Mouse (Mus musculus): ENCODE data around the gene Ggt5. TPM values are rescaled to one million over a fixed set of nuclear protein-coding genes. Genes with fewer than 3 reads are reported as not detected.
A peak's percentile ranks its signal among the peaks of the same experiment; 100 is the strongest.

Ggt5 gene
- polyA plus RNA-seq, 1 experiment from 2014 or later, result 9.7 TPM

- Histone ChIP-seq H3K27ac (ENCODE audit: low read length) (no peak overlapping the region), H3K9ac (ENCODE audit: low read length) (no peak overlapping the region), H3K36me3 (ENCODE audit: control insufficient read depth, insufficient read depth) (no peaks in the 10 kb centered on the region), H3K27me3 (ENCODE audit: control insufficient read depth, insufficient read depth, low read length) (no peaks in the 10 kb centered on the region), H3K4me2 (ENCODE audit: low read depth, low read length) (no peak overlapping the region), H3K9me3 (replicated peaks; ENCODE audit: control insufficient read depth, low read length) (no peaks in the 10 kb centered on the region), H3K4me1 (ENCODE audit: control insufficient read depth, insufficient read depth, low read length) (peaks cover 4% of the 10 kb centered on the region; the same call in 1 of the 2 replicates), H3K4me3 (ENCODE audit: low read length) (no peak overlapping the region)
- no peak for ATAC-seq (replicated peaks; ENCODE audit: extremely low read depth, insufficient read depth, low FRiP score)
- 77% methylated on average over 10 of the region's 10 CpGs for WGBS
Measured at GRCm38 (mm10) chr10:75573181-75573580, 16.0 kb upstream of the Ggt5 start.

GRCm38 (mm10) chr10:75573965-75574364 lies 15.2 kb upstream of the Ggt5 start:
- WGBS, result 90% methylated on average over 9 of the region's 9 CpGs
- Histone ChIP-seq H3K27ac (ENCODE audit: low read length) (no peak overlapping the region), H3K4me1 (ENCODE audit: control insufficient read depth, insufficient read depth, low read length) (no peaks in the 10 kb centered on the region), H3K4me3 (ENCODE audit: low read length) (no peak overlapping the region), H3K27me3 (ENCODE audit: control insufficient read depth, insufficient read depth, low read length) (no peaks in the 10 kb centered on the region), H3K9ac (ENCODE audit: low read length) (no peak overlapping the region), H3K36me3 (ENCODE audit: control insufficient read depth, insufficient read depth) (no peaks in the 10 kb centered on the region), H3K9me3 (replicated peaks; ENCODE audit: control insufficient read depth, low read length) (no peaks in the 10 kb centered on the region), H3K4me2 (ENCODE audit: low read depth, low read length) (no peak overlapping the region)
- no peak for ATAC-seq (replicated peaks; ENCODE audit: extremely low read depth, insufficient read depth, low FRiP score)

- 77% methylated on average over 6 of the region's 6 CpGs for WGBS
- H3K9me3 ChIP-seq (replicated peaks; ENCODE audit: control insufficient read depth, low read length), result no peaks in the 10 kb centered on the region
- H3K9ac ChIP-seq (ENCODE audit: low read length), result no peak overlapping the region
- H3K4me1 ChIP-seq (ENCODE audit: control insufficient read depth, insufficient read depth, low read length), result no peaks in the 10 kb centered on the region
- no peak overlapping the region for H3K4me2 ChIP-seq (ENCODE audit: low read depth, low read length)
- H3K36me3 ChIP-seq (ENCODE audit: control insufficient read depth, insufficient read depth), result no peaks in the 10 kb centered on the region
- H3K4me3 ChIP-seq (ENCODE audit: low read length), result no peak overlapping the region
- 0 out of 2 replicates have a peak, but pooled peaks cover 3% of the 10 kb centered on the region for H3K27me3 ChIP-seq (ENCODE audit: control insufficient read depth, insufficient read depth, low read length)
- no peak for ATAC-seq (replicated peaks; ENCODE audit: extremely low read depth, insufficient read depth, low FRiP score)
- no peak overlapping the region for H3K27ac ChIP-seq (ENCODE audit: low read length)
Measured at GRCm38 (mm10) chr10:75579129-75579528, 10.0 kb upstream of the Ggt5 start.

- ATAC-seq (replicated peaks; ENCODE audit: extremely low read depth, insufficient read depth, low FRiP score), result 0 out of 2 replicates have a peak, but pooled peaks have one; percentile 23
- Histone ChIP-seq H3K9me3 (replicated peaks; ENCODE audit: control insufficient read depth, low read length) (no peaks in the 10 kb centered on the region), H3K27me3 (ENCODE audit: control insufficient read depth, insufficient read depth, low read length) (peaks cover 5% of the 10 kb centered on the region; the same call in 1 of the 2 replicates), H3K4me2 (ENCODE audit: low read depth, low read length) (peak overlapping the region; percentile 24), H3K36me3 (ENCODE audit: control insufficient read depth, insufficient read depth) (no peaks in the 10 kb centered on the region), H3K4me3 (ENCODE audit: low read length) (0 out of 2 replicates have a peak overlapping the region, but pooled peaks have one; percentile 13), H3K4me1 (ENCODE audit: control insufficient read depth, insufficient read depth, low read length) (peaks cover 32% of the 10 kb centered on the region), H3K9ac (ENCODE audit: low read length) (no peak overlapping the region), H3K27ac (ENCODE audit: low read length) (no peak overlapping the region)
- WGBS, result 18% methylated on average over 20 of the region's 20 CpGs
Measured at GRCm38 (mm10) chr10:75585876-75586552, 3.1 kb upstream of the Ggt5 start.

- Histone ChIP-seq H3K9ac (ENCODE audit: low read length) (no peak overlapping the region), H3K27ac (ENCODE audit: low read length) (no peak overlapping the region), H3K27me3 (ENCODE audit: control insufficient read depth, insufficient read depth, low read length) (peaks cover 5% of the 10 kb centered on the region; the same call in 1 of the 2 replicates), H3K4me1 (ENCODE audit: control insufficient read depth, insufficient read depth, low read length) (peaks cover 34% of the 10 kb centered on the region), H3K9me3 (replicated peaks; ENCODE audit: control insufficient read depth, low read length) (no peaks in the 10 kb centered on the region), H3K36me3 (ENCODE audit: control insufficient read depth, insufficient read depth) (no peaks in the 10 kb centered on the region), H3K4me2 (ENCODE audit: low read depth, low read length) (no peak overlapping the region), H3K4me3 (ENCODE audit: low read length) (no peak overlapping the region)
- no peak for ATAC-seq (replicated peaks; ENCODE audit: extremely low read depth, insufficient read depth, low FRiP score)
- WGBS, result 79% methylated on average over 1 of the region's 1 CpGs
Measured at GRCm38 (mm10) chr10:75586553-75586879, 2.6 kb upstream of the Ggt5 start.

GRCm38 (mm10) chr10:75587781-75588180 lies 1.4 kb upstream of the Ggt5 start:
- Histone ChIP-seq H3K9me3 (replicated peaks; ENCODE audit: control insufficient read depth, low read length) (no peaks in the 10 kb centered on the region), H3K27me3 (ENCODE audit: control insufficient read depth, insufficient read depth, low read length) (peaks cover 5% of the 10 kb centered on the region; the same call in 1 of the 2 replicates), H3K36me3 (ENCODE audit: control insufficient read depth, insufficient read depth) (no peaks in the 10 kb centered on the region), H3K27ac (ENCODE audit: low read length) (peak overlapping the region; percentile 74), H3K4me2 (ENCODE audit: low read depth, low read length) (no peak overlapping the region), H3K4me1 (ENCODE audit: control insufficient read depth, insufficient read depth, low read length) (peaks cover 39% of the 10 kb centered on the region), H3K9ac (ENCODE audit: low read length) (no peak overlapping the region), H3K4me3 (ENCODE audit: low read length) (no peak overlapping the region)
- 51% methylated on average over 4 of the region's 4 CpGs for WGBS
- ATAC-seq (replicated peaks; ENCODE audit: extremely low read depth, insufficient read depth, low FRiP score), result peak; percentile 24; the same call in 1 of the 2 replicates

- peaks cover 5% of the 10 kb centered on the region; the same call in 1 of the 2 replicates for H3K27me3 ChIP-seq (ENCODE audit: control insufficient read depth, insufficient read depth, low read length)
- ATAC-seq (replicated peaks; ENCODE audit: extremely low read depth, insufficient read depth, low FRiP score), result no peak
- H3K9me3 ChIP-seq (replicated peaks; ENCODE audit: control insufficient read depth, low read length), result no peaks in the 10 kb centered on the region
- no peak overlapping the region for H3K4me2 ChIP-seq (ENCODE audit: low read depth, low read length)
- H3K27ac ChIP-seq (ENCODE audit: low read length), result peak overlapping the region; percentile 74
- no peak overlapping the region for H3K4me3 ChIP-seq (ENCODE audit: low read length)
- H3K36me3 ChIP-seq (ENCODE audit: control insufficient read depth, insufficient read depth), result no peaks in the 10 kb centered on the region
- 51% methylated on average over 5 of the region's 5 CpGs for WGBS
- peaks cover 39% of the 10 kb centered on the region for H3K4me1 ChIP-seq (ENCODE audit: control insufficient read depth, insufficient read depth, low read length)
- H3K9ac ChIP-seq (ENCODE audit: low read length), result no peak overlapping the region
Measured at GRCm38 (mm10) chr10:75588336-75588735, 804 bp upstream of the Ggt5 start.

- peak overlapping the region; percentile 66 for H3K9ac ChIP-seq (ENCODE audit: low read length)
- no peaks in the 10 kb centered on the region; the same call in 1 of the 2 replicates for H3K27me3 ChIP-seq (ENCODE audit: control insufficient read depth, insufficient read depth, low read length)
- peaks cover 39% of the 10 kb centered on the region for H3K4me1 ChIP-seq (ENCODE audit: control insufficient read depth, insufficient read depth, low read length)
- peak overlapping the region; percentile 56 for H3K4me2 ChIP-seq (ENCODE audit: low read depth, low read length)
- 37% methylated on average over 16 of the region's 16 CpGs for WGBS
- 0 out of 2 replicates have a peak, but pooled peaks have one; percentile 0 for ATAC-seq (replicated peaks; ENCODE audit: extremely low read depth, insufficient read depth, low FRiP score)
- H3K36me3 ChIP-seq (ENCODE audit: control insufficient read depth, insufficient read depth), result no peaks in the 10 kb centered on the region
- peak overlapping the region; percentile 45 for H3K4me3 ChIP-seq (ENCODE audit: low read length)
- no peaks in the 10 kb centered on the region for H3K9me3 ChIP-seq (replicated peaks; ENCODE audit: control insufficient read depth, low read length)
- peak overlapping the region; percentile 85 for H3K27ac ChIP-seq (ENCODE audit: low read length)
Measured at GRCm38 (mm10) chr10:75589651-75590050, 511 bp downstream of the Ggt5 start.

- 54% methylated on average over 12 of the region's 12 CpGs for WGBS
- Histone ChIP-seq H3K9me3 (replicated peaks; ENCODE audit: control insufficient read depth, low read length) (no peaks in the 10 kb centered on the region), H3K27me3 (ENCODE audit: control insufficient read depth, insufficient read depth, low read length) (no peaks in the 10 kb centered on the region), H3K9ac (ENCODE audit: low read length) (peak overlapping the region; percentile 31; the same call in 1 of the 2 replicates), H3K4me2 (ENCODE audit: low read depth, low read length) (peak overlapping the region; percentile 56), H3K27ac (ENCODE audit: low read length) (peak overlapping the region; percentile 85), H3K4me1 (ENCODE audit: control insufficient read depth, insufficient read depth, low read length) (peaks cover 39% of the 10 kb centered on the region), H3K4me3 (ENCODE audit: low read length) (peak overlapping the region; percentile 17; the same call in 1 of the 2 replicates), H3K36me3 (ENCODE audit: control insufficient read depth, insufficient read depth) (no peaks in the 10 kb centered on the region)
- ATAC-seq (replicated peaks; ENCODE audit: extremely low read depth, insufficient read depth, low FRiP score), result peak; percentile 53
Measured at GRCm38 (mm10) chr10:75591211-75591894, 2.2 kb downstream of the Ggt5 start.

Measured in heart, embryonic 16.5 days (tissue).